Mouse (Mus musculus): ENCODE measurements at regions not wholly inside any gene's neighbourhood (a gene's known extent, or its start where the extent isn't known, plus 50 kb on each side); places are given as distances from the start of the nearest gene placed in this dataset. TPM values are rescaled to one million over a fixed set of nuclear protein-coding genes. Genes with fewer than 3 reads are reported as not detected.

GRCm38 (mm10) chr8:36029445-36029844 is 263.9 kb downstream of the Gm19410 start:
- no peaks in the 10 kb centered on the region for H3K27me3 ChIP-seq
- H3K4me3 ChIP-seq: no peak overlapping the region
- WGBS: 91% methylated on average over 2 of the region's 2 CpGs
- no peak overlapping the region for H3K9ac ChIP-seq (replicated peaks)
- no peak overlapping the region for H3K27ac ChIP-seq (replicated peaks)
- ATAC-seq (replicated peaks): no peak
- H3K4me2 ChIP-seq (replicated peaks): no peak overlapping the region
- no peaks in the 10 kb centered on the region for H3K9me3 ChIP-seq
- no peaks in the 10 kb centered on the region for H3K4me1 ChIP-seq
- no peaks in the 10 kb centered on the region for H3K36me3 ChIP-seq

DNA sequence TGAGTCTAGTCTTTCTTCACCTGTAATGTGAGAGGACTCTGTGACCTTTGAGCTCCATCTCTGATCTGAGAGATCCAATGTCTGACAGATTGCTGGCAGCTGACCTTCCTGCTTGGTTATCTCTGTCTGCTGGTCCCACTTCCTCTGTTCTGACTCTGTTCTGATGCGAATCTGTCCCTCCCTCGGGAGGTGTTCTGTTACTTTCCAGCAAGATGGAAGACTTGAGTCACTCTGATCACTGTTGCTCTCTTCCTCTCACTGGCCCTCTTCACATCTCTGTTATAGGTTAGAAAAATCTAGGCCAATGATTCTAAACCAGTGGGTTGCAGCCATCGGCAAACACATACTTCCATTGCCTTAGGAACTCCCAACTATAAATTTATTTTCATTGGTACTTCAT is 264.6 kb downstream of the Gm19410 start:
- whole genome bisulfite sequencing: 98% methylated on average over 3 of the region's 3 CpGs
- ATAC-seq (replicated peaks): no peak
- Histone ChIP-seq H3K36me3 (no peaks in the 10 kb centered on the region), H3K9ac (replicated peaks) (no peak overlapping the region), H3K4me2 (replicated peaks) (no peak overlapping the region), H3K4me3 (no peak overlapping the region), H3K4me1 (no peaks in the 10 kb centered on the region), H3K27ac (replicated peaks) (no peak overlapping the region), H3K27me3 (no peaks in the 10 kb centered on the region), H3K9me3 (no peaks in the 10 kb centered on the region)

DNA sequence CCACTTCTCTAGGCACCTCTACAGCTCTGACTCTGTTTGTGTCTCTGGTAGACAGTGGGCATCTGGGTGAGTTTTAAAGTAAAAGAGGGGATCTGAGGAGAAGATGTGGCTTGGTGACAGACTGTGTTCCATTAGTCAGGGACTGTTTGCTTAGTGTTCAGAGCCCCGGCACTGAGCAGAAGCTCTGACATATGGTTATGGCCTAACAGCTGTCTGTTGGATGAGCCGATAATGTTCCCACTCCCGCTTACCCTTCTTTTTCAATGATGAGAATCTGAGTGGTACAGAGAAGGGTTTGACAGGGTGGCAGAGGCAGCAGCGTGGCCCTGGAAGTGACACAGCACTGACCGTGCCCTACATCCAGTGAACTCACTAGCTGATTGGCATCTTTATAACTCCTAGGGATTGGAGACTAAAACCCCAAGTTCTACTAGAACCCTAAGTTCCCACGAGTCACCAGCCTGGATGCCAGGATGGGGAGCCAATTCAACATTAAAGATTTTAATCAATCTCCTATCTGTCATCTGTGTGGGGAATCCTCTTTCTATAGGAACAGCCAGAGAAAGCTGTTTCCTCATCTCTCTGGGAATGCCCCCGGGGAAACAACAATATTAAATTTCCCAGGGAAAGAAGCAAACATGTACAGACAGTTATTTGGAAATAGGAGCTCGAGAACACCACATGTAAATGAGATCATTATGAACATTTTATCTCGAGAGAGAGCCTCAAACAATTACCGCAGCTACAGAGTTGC is 266.6 kb downstream of the Gm19410 start:
- Histone ChIP-seq H3K9ac (replicated peaks) (no peak overlapping the region), H3K36me3 (no peaks in the 10 kb centered on the region), H3K4me3 (no peak overlapping the region), H3K27me3 (no peaks in the 10 kb centered on the region), H3K4me1 (no peaks in the 10 kb centered on the region), H3K27ac (replicated peaks) (no peak overlapping the region), H3K9me3 (no peaks in the 10 kb centered on the region), H3K4me2 (replicated peaks) (no peak overlapping the region)
- peak; percentile 46; the same call in 1 of the 2 replicates for ATAC-seq (replicated peaks)
- WGBS: 61% methylated on average over 10 of the region's 10 CpGs

DNA sequence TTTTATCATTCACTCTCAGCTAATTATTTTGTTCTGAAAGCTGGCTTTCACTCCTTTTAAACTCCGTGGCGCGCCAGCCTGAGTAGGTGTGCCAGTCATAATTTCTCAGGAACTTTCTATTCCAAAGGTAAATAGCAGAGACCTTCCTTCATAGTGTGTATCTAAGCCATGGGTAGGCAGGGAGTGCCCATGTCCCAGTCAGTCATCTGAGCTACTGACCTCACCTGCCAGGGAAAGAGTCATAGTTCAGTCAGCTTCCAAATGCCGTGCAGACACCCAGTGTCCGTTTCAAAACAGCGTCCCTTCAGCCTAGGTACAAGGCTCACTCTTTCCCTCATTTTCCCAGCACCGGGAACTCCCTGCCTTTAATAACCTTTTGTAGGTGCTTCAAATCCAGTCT is 269.7 kb downstream of the Gm19410 start:
- ATAC-seq (replicated peaks): no peak
- WGBS: 90% methylated on average over 7 of the region's 7 CpGs
- no peak overlapping the region for H3K9ac ChIP-seq (replicated peaks)
- no peak overlapping the region for H3K27ac ChIP-seq (replicated peaks)
- no peak overlapping the region for H3K4me3 ChIP-seq
- no peak overlapping the region for H3K4me2 ChIP-seq (replicated peaks)
- no peaks in the 10 kb centered on the region for H3K9me3 ChIP-seq
- no peaks in the 10 kb centered on the region for H3K36me3 ChIP-seq
- no peaks in the 10 kb centered on the region for H3K4me1 ChIP-seq
- H3K27me3 ChIP-seq: no peaks in the 10 kb centered on the region

- H3K4me2 ChIP-seq (replicated peaks): no peak overlapping the region
- no peak overlapping the region for H3K9ac ChIP-seq (replicated peaks)
- H3K36me3 ChIP-seq: no peaks in the 10 kb centered on the region
- ATAC-seq (replicated peaks): no peak
- no peaks in the 10 kb centered on the region for H3K27me3 ChIP-seq
- no peaks in the 10 kb centered on the region for H3K9me3 ChIP-seq
- no peak overlapping the region for H3K4me3 ChIP-seq
- H3K27ac ChIP-seq (replicated peaks): no peak overlapping the region
- no peaks in the 10 kb centered on the region for H3K4me1 ChIP-seq
- 84% methylated on average over 6 of the region's 6 CpGs for WGBS
Observed at GRCm38 (mm10) chr8:36036271-36036670, 270.7 kb downstream of the Gm19410 start.

GRCm38 (mm10) chr8:36041222-36041864 is 275.8 kb downstream of the Gm19410 start:
- no peak overlapping the region for H3K4me3 ChIP-seq
- no peaks in the 10 kb centered on the region for H3K27me3 ChIP-seq
- H3K27ac ChIP-seq (replicated peaks): no peak overlapping the region
- H3K9me3 ChIP-seq: no peaks in the 10 kb centered on the region
- H3K4me1 ChIP-seq: no peaks in the 10 kb centered on the region
- no peaks in the 10 kb centered on the region for H3K36me3 ChIP-seq
- H3K9ac ChIP-seq (replicated peaks): no peak overlapping the region
- H3K4me2 ChIP-seq (replicated peaks): no peak overlapping the region
- WGBS: 72% methylated on average over 6 of the region's 6 CpGs
- no peak for ATAC-seq (replicated peaks)

- Histone ChIP-seq H3K36me3 (no peaks in the 10 kb centered on the region), H3K27me3 (no peaks in the 10 kb centered on the region), H3K27ac (replicated peaks) (no peak overlapping the region), H3K4me2 (replicated peaks) (no peak overlapping the region), H3K4me1 (no peaks in the 10 kb centered on the region), H3K4me3 (no peak overlapping the region), H3K9ac (replicated peaks) (no peak overlapping the region), H3K9me3 (no peaks in the 10 kb centered on the region)
- ATAC-seq (replicated peaks): no peak
- 87% methylated on average over 4 of the region's 4 CpGs for WGBS
Observed at GRCm38 (mm10) chr8:36042594-36042993, 277.0 kb downstream of the Gm19410 start.

Small RNA genes in the stretch of these regions (microRNA-seq; reads per million reads assigned to microRNA genes)
- gene Gm22030: not detected
